Mouse (Mus musculus): ENCODE data around the gene Tmem238l. TPM values are rescaled to one million over a fixed set of nuclear protein-coding genes. Genes with fewer than 3 reads are reported as not detected.

Tmem238l gene
- total RNA-seq, 1 experiment: not detected

GRCm38 (mm10) chr11:66934428-66935173 lies 21.8 kb upstream of the Tmem238l start:
- TF ChIP-seq HCFC1 (IDR thresholded peaks at IDR 0.05; ENCODE audit: borderline replicate concordance, insufficient read depth, low read length) (no peak), CHD2 (IDR thresholded peaks at IDR 0.05; ENCODE audit: low read depth, low read length) (no peak), ZNF384 (IDR thresholded peaks at IDR 0.05; ENCODE audit: low read depth, low read length) (no peak), MAFK (IDR thresholded peaks at IDR 0.05; ENCODE audit: insufficient read depth, low read depth, low read length) (no peak), ZC3H11A (IDR thresholded peaks at IDR 0.05; ENCODE audit: borderline replicate concordance, low read depth, low read length) (no peak)
- H3K9ac ChIP-seq (ENCODE audit: insufficient read depth, low read depth, low read length, poor library complexity, severe bottlenecking): no peak overlapping the region
- H3K4me3 ChIP-seq (ENCODE audit: insufficient read depth in 1 of 2, low read depth in 1 of 2, low read length in 2 of 2, poor library complexity in 1 of 2, severe bottlenecking in 1 of 2): no peak overlapping the region
- no peaks in the 10 kb centered on the region for H3K9me3 ChIP-seq (ENCODE audit: control insufficient read depth, insufficient read depth, low read depth, low read length)
- H3K27ac ChIP-seq (ENCODE audit: insufficient read depth, low read depth, low read length, poor library complexity, severe bottlenecking): no peak overlapping the region
- H3K36me3 ChIP-seq (ENCODE audit: control insufficient read depth, insufficient read depth, low read length, poor library complexity, severe bottlenecking): no peaks in the 10 kb centered on the region; the same call in 1 of the 2 replicates
- peaks cover 14% of the 10 kb centered on the region in 2 experiments for H3K4me1 ChIP-seq (ENCODE audit: control insufficient read depth in 2 of 2, insufficient read depth in 2 of 2, low read length in 2 of 2, poor library complexity in 1 of 2)
- in situ Hi-C loops (cut with MboI; ENCODE audit: low sequenced_read_pairs in 2 of 2, unreplicated experiment in 2 of 2): no loop called here
- no peak for DNase-seq (ENCODE audit: low read depth, low spot score)

DNA sequence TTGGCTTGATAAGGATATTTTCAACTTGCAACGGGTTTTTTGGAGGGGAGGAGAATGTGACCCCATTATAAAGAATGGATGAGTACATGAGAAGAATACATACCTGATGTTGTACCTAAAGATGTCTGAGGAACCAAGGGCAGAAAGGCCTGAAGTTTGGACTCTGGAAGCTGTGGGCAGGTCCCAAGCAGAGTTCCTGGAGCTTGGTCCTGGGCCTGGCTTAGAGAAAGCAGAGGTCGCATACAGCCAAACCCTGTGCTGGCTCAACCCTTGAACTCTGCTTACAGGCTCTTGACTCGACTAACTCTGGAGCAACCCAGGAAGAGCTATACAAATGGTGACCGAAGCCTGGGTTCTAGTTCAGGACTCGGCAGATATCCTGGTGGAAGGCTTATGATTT lies 14.4 kb upstream of the Tmem238l start:
- H3K9me3 ChIP-seq (ENCODE audit: control insufficient read depth, insufficient read depth, low read depth, low read length): peaks cover 7% of the 10 kb centered on the region; the same call in 1 of the 2 replicates
- no peak for TF ChIP-seq HCFC1 (IDR thresholded peaks at IDR 0.05; ENCODE audit: borderline replicate concordance, insufficient read depth, low read length)
- TF ChIP-seq CHD2 (IDR thresholded peaks at IDR 0.05; ENCODE audit: low read depth, low read length): no peak
- TF ChIP-seq MAFK (IDR thresholded peaks at IDR 0.05; ENCODE audit: insufficient read depth, low read depth, low read length): no peak
- no peak for TF ChIP-seq ZC3H11A (IDR thresholded peaks at IDR 0.05; ENCODE audit: borderline replicate concordance, low read depth, low read length)
- no peak for TF ChIP-seq ZNF384 (IDR thresholded peaks at IDR 0.05; ENCODE audit: low read depth, low read length)
- no peaks in the 10 kb centered on the region; the same call in 1 of the 2 replicates for H3K36me3 ChIP-seq (ENCODE audit: control insufficient read depth, insufficient read depth, low read length, poor library complexity, severe bottlenecking)
- no peak overlapping the region for H3K9ac ChIP-seq (ENCODE audit: insufficient read depth, low read depth, low read length, poor library complexity, severe bottlenecking)
- no peak overlapping the region for H3K4me3 ChIP-seq (ENCODE audit: insufficient read depth in 1 of 2, low read depth in 1 of 2, low read length in 2 of 2, poor library complexity in 1 of 2, severe bottlenecking in 1 of 2)
- no peaks in the 10 kb centered on the region for H3K4me1 ChIP-seq (ENCODE audit: control insufficient read depth in 2 of 2, insufficient read depth in 2 of 2, low read length in 2 of 2, poor library complexity in 1 of 2)
- no peak overlapping the region for H3K27ac ChIP-seq (ENCODE audit: insufficient read depth, low read depth, low read length, poor library complexity, severe bottlenecking)
- no peak for DNase-seq (ENCODE audit: low read depth, low spot score)
- in situ Hi-C loops (cut with MboI; ENCODE audit: low sequenced_read_pairs in 2 of 2, unreplicated experiment in 2 of 2): no loop called here

DNA sequence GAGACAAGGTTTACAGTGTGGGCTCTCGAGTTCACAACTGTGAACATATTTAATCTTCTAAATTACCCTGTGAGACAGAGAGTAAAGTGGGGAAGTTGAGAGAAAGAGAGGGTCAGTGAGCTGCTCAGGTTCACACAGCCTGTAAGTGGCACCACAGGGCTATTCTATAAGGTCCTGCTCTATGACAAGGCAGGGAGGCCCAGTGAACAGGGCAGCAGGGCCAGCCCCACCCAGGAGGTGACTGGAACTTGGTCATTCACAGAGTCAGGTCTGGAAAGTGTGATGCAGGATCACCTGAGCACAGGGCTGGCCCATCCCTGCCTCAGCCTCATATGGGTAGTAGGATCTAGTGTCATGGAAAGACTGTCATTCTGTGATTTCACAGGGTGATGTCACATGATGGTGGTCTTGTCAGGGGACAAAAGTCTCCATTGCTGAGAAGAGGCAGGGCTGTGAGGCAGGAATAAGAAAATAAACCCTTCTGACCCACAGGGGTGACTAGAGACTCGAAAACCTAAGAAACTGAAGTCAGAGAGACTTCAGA lies 11.1 kb upstream of the Tmem238l start:
- no peak for DNase-seq (ENCODE audit: low read depth, low spot score)
- Histone ChIP-seq H3K27ac (ENCODE audit: insufficient read depth, low read depth, low read length, poor library complexity, severe bottlenecking) (no peak overlapping the region), H3K9ac (ENCODE audit: insufficient read depth, low read depth, low read length, poor library complexity, severe bottlenecking) (no peak overlapping the region), H3K9me3 (ENCODE audit: control insufficient read depth, insufficient read depth, low read depth, low read length) (peaks cover 9% of the 10 kb centered on the region; the same call in 1 of the 2 replicates), H3K36me3 (ENCODE audit: control insufficient read depth, insufficient read depth, low read length, poor library complexity, severe bottlenecking) (no peaks in the 10 kb centered on the region; the same call in 1 of the 2 replicates), H3K4me1 (ENCODE audit: control insufficient read depth in 2 of 2, insufficient read depth in 2 of 2, low read length in 2 of 2, poor library complexity in 1 of 2) (no peaks in the 10 kb centered on the region), H3K4me3 (ENCODE audit: insufficient read depth in 1 of 2, low read depth in 1 of 2, low read length in 2 of 2, poor library complexity in 1 of 2, severe bottlenecking in 1 of 2) (no peak overlapping the region)
- in situ Hi-C loops (cut with MboI; ENCODE audit: low sequenced_read_pairs in 2 of 2, unreplicated experiment in 2 of 2): no loop called here
- TF ChIP-seq CHD2 (IDR thresholded peaks at IDR 0.05; ENCODE audit: low read depth, low read length) (no peak), HCFC1 (IDR thresholded peaks at IDR 0.05; ENCODE audit: borderline replicate concordance, insufficient read depth, low read length) (no peak), MAFK (IDR thresholded peaks at IDR 0.05; ENCODE audit: insufficient read depth, low read depth, low read length) (no peak), ZNF384 (IDR thresholded peaks at IDR 0.05; ENCODE audit: low read depth, low read length) (no peak), ZC3H11A (IDR thresholded peaks at IDR 0.05; ENCODE audit: borderline replicate concordance, low read depth, low read length) (no peak)

GRCm38 (mm10) chr11:66946521-66946920 lies 9.9 kb upstream of the Tmem238l start:
- no peak overlapping the region for H3K4me3 ChIP-seq (ENCODE audit: insufficient read depth in 1 of 2, low read depth in 1 of 2, low read length in 2 of 2, poor library complexity in 1 of 2, severe bottlenecking in 1 of 2)
- H3K36me3 ChIP-seq (ENCODE audit: control insufficient read depth, insufficient read depth, low read length, poor library complexity, severe bottlenecking): no peaks in the 10 kb centered on the region; the same call in 1 of the 2 replicates
- H3K9me3 ChIP-seq (ENCODE audit: control insufficient read depth, insufficient read depth, low read depth, low read length): peaks cover 9% of the 10 kb centered on the region; the same call in 1 of the 2 replicates
- H3K9ac ChIP-seq (ENCODE audit: insufficient read depth, low read depth, low read length, poor library complexity, severe bottlenecking): no peak overlapping the region
- H3K4me1 ChIP-seq (ENCODE audit: control insufficient read depth in 2 of 2, insufficient read depth in 2 of 2, low read length in 2 of 2, poor library complexity in 1 of 2): no peaks in the 10 kb centered on the region
- H3K27ac ChIP-seq (ENCODE audit: insufficient read depth, low read depth, low read length, poor library complexity, severe bottlenecking): no peak overlapping the region; the same call in 1 of the 2 replicates
- no peak for DNase-seq (ENCODE audit: low read depth, low spot score)
- TF ChIP-seq CHD2 (IDR thresholded peaks at IDR 0.05; ENCODE audit: low read depth, low read length) (no peak), ZNF384 (IDR thresholded peaks at IDR 0.05; ENCODE audit: low read depth, low read length) (no peak), MAFK (IDR thresholded peaks at IDR 0.05; ENCODE audit: insufficient read depth, low read depth, low read length) (no peak), HCFC1 (IDR thresholded peaks at IDR 0.05; ENCODE audit: borderline replicate concordance, insufficient read depth, low read length) (no peak), ZC3H11A (IDR thresholded peaks at IDR 0.05; ENCODE audit: borderline replicate concordance, low read depth, low read length) (no peak)
- in situ Hi-C loops (cut with MboI; ENCODE audit: low sequenced_read_pairs in 2 of 2, unreplicated experiment in 2 of 2): no loop called here
